Mouse (Mus musculus) heart, embryonic 16.5 days (tissue): ENCODE measurements around the gene Sh2b2. TPM values are rescaled to one million over a fixed set of nuclear protein-coding genes. Genes with fewer than 3 reads are reported as not detected.
"Not testable (repeated sequence)": the region's sequence is repeated elsewhere in the genome, so short reads cannot be mapped to it uniquely, and the experiment has no call there.

Experiments
- ATAC-seq: fragments of 200-750 bp; cut with Nextera tagmentation; replicated peaks from 2 replicates; pipeline ENCODE4 v1.8.0; 2017; ENCODE audit warnings: moderate number of reproducible peaks; ENCODE audit not compliant: insufficient read depth, low FRiP score; ENCODE audit errors: extremely low read depth
- H3K27ac ChIP-seq: fragments of 300-500 bp; sonication (generic); 2 replicates; pipeline ENCODE4 v1.5.1; 2014; ENCODE audit warnings: mild to moderate bottlenecking, low read length, control low read depth, moderate library complexity
- H3K27me3 ChIP-seq: fragments of 300-500 bp; sonication (generic); 2 replicates; pipeline ENCODE4 v1.6.1; 2014; ENCODE audit warnings: low read length, mixed read lengths; ENCODE audit not compliant: control insufficient read depth, insufficient read depth
- H3K36me3 ChIP-seq: fragments of 300-500 bp; sonication (generic); 2 replicates; pipeline ENCODE4 v1.6.1; 2014; ENCODE audit not compliant: control insufficient read depth, insufficient read depth
- H3K4me1 ChIP-seq: fragments of 300-500 bp; sonication (generic); 2 replicates; pipeline ENCODE4 v1.6.1; 2014; ENCODE audit warnings: low read length, mixed read lengths; ENCODE audit not compliant: control insufficient read depth, insufficient read depth
- H3K4me2 ChIP-seq: fragments of 300-500 bp; sonication (generic); 2 replicates; pipeline ENCODE4 v1.6.1; 2014; ENCODE audit warnings: low read depth, mild to moderate bottlenecking, control low read depth, low read length
- H3K4me3 ChIP-seq: fragments of 300-500 bp; sonication (generic); 2 replicates; pipeline ENCODE4 v1.5.1; 2014; ENCODE audit warnings: mild to moderate bottlenecking, control low read depth, low read length
- H3K9ac ChIP-seq: fragments of 300-500 bp; sonication (generic); 2 replicates; pipeline ENCODE4 v1.6.1; 2014; ENCODE audit warnings: low read length, control low read depth
- H3K9me3 ChIP-seq: fragments of 300-500 bp; sonication (generic); replicated peaks from 2 replicates; pipeline ENCODE4 v1.6.1; 2016; ENCODE audit warnings: low read length; ENCODE audit not compliant: control insufficient read depth
- WGBS: fragments of 180-500 bp; shearing (Covaris S2); extraction: QIAGEN DNeasy Blood & Tissue Kit; methylation state at CpG from one replicate; pipeline ENCODE4 v1.1.7; 2014; 5-methylcytosine and 5-hydroxymethylcytosine counted together
- polyA plus RNA-seq: library from polyadenylated mRNA; unstranded; fragments of >200 nt; fragmentation: Nextera tagmentation; extraction: Ambion mirVana; gene quantifications from 2 replicates; pipeline ENCODE4 v1.2.1, GENCODE M21; 2015

Gene Sh2b2
- polyA plus RNA-seq, 1 experiment from 2014 or later = 1.7 TPM

GRCm38 (mm10) chr5:136218585-136218984 is 27.8 kb downstream of the Sh2b2 start:
- WGBS = 74% methylated on average over 12 of the region's 12 CpGs
- H3K27ac ChIP-seq = no peak overlapping the region
- H3K27me3 ChIP-seq = no peaks in the 10 kb centered on the region
- H3K4me3 ChIP-seq = no peak overlapping the region
- no peak overlapping the region for H3K4me2 ChIP-seq
- 0 out of 2 replicates have a peak, but pooled peaks cover 4% of the 10 kb centered on the region for H3K9me3 ChIP-seq
- H3K4me1 ChIP-seq = no peaks in the 10 kb centered on the region
- H3K9ac ChIP-seq = no peak overlapping the region
- no peak for ATAC-seq
- H3K36me3 ChIP-seq = no peaks in the 10 kb centered on the region

- Histone ChIP-seq H3K27ac (no peak overlapping the region), H3K9me3 (0 out of 2 replicates have a peak, but pooled peaks cover 4% of the 10 kb centered on the region), H3K4me2 (no peak overlapping the region), H3K36me3 (no peaks in the 10 kb centered on the region), H3K9ac (no peak overlapping the region), H3K27me3 (no peaks in the 10 kb centered on the region), H3K4me3 (no peak overlapping the region), H3K4me1 (no peaks in the 10 kb centered on the region)
- 52% methylated on average over 4 of the region's 4 CpGs for WGBS
- ATAC-seq = no peak
Measured at GRCm38 (mm10) chr5:136217932-136218381, 28.4 kb downstream of the Sh2b2 start.

- Histone ChIP-seq H3K4me3 (no peak overlapping the region), H3K4me1 (no peaks in the 10 kb centered on the region), H3K4me2 (no peak overlapping the region), H3K27ac (no peak overlapping the region), H3K27me3 (no peaks in the 10 kb centered on the region), H3K9ac (no peak overlapping the region), H3K36me3 (no peaks in the 10 kb centered on the region), H3K9me3 (0 out of 2 replicates have a peak, but pooled peaks cover 4% of the 10 kb centered on the region)
- WGBS = 77% methylated on average over 18 of the region's 18 CpGs
- no peak for ATAC-seq
Measured at GRCm38 (mm10) chr5:136217004-136217665, 29.2 kb downstream of the Sh2b2 start.

GRCm38 (mm10) chr5:136215958-136216357 is 30.4 kb downstream of the Sh2b2 start:
- Histone ChIP-seq H3K4me2 (no peak overlapping the region), H3K4me3 (no peak overlapping the region), H3K4me1 (no peaks in the 10 kb centered on the region), H3K9ac (no peak overlapping the region), H3K27me3 (no peaks in the 10 kb centered on the region), H3K36me3 (no peaks in the 10 kb centered on the region), H3K9me3 (0 out of 2 replicates have a peak, but pooled peaks cover 4% of the 10 kb centered on the region), H3K27ac (no peak overlapping the region)
- no peak for ATAC-seq
- 54% methylated on average over 5 of the region's 5 CpGs for WGBS

GRCm38 (mm10) chr5:136215211-136215610 is 31.1 kb downstream of the Sh2b2 start:
- 84% methylated on average over 3 of the region's 3 CpGs for WGBS
- no peak for ATAC-seq
- Histone ChIP-seq H3K27ac (no peak overlapping the region), H3K9me3 (0 out of 2 replicates have a peak, but pooled peaks cover 4% of the 10 kb centered on the region), H3K4me2 (no peak overlapping the region), H3K27me3 (no peaks in the 10 kb centered on the region), H3K4me3 (no peak overlapping the region), H3K9ac (no peak overlapping the region), H3K4me1 (no peaks in the 10 kb centered on the region), H3K36me3 (no peaks in the 10 kb centered on the region)

- no peak overlapping the region for H3K4me2 ChIP-seq
Measured at GRCm38 (mm10) chr5:136213716-136214115, 32.6 kb downstream of the Sh2b2 start.

GRCm38 (mm10) chr5:136212716-136213115 is 33.6 kb downstream of the Sh2b2 start:
- Histone ChIP-seq H3K9ac (no peak overlapping the region), H3K27me3 (no peaks in the 10 kb centered on the region), H3K27ac (no peak overlapping the region), H3K4me2 (no peak overlapping the region), H3K9me3 (0 out of 2 replicates have a peak, but pooled peaks cover 4% of the 10 kb centered on the region), H3K36me3 (no peaks in the 10 kb centered on the region), H3K4me3 (no peak overlapping the region), H3K4me1 (no peaks in the 10 kb centered on the region)
- WGBS = 85% methylated on average over 11 of the region's 11 CpGs
- ATAC-seq = no peak

More at GRCm38 (mm10) chr5:136213716-136214115, 32.6 kb downstream of the Sh2b2 start:
- no peak overlapping the region for H3K4me3 ChIP-seq
- no peaks in the 10 kb centered on the region for H3K4me1 ChIP-seq
- H3K36me3 ChIP-seq = no peaks in the 10 kb centered on the region
- no peak overlapping the region for H3K9ac ChIP-seq
- H3K27me3 ChIP-seq = no peaks in the 10 kb centered on the region
- H3K27ac ChIP-seq = no peak overlapping the region
- 73% methylated on average over 5 of the region's 5 CpGs for WGBS
- 0 out of 2 replicates have a peak, but pooled peaks cover 4% of the 10 kb centered on the region for H3K9me3 ChIP-seq
- ATAC-seq = no peak

GRCm38 (mm10) chr5:136211341-136212102 is 34.8 kb downstream of the Sh2b2 start:
- not testable (repeated sequence) for H3K9ac ChIP-seq, H3K4me2 ChIP-seq, H3K27me3 ChIP-seq, ATAC-seq, H3K4me1 ChIP-seq, H3K36me3 ChIP-seq, H3K27ac ChIP-seq, H3K9me3 ChIP-seq, H3K4me3 ChIP-seq
- 80% methylated on average over 14 of the region's 14 CpGs for WGBS

GRCm38 (mm10) chr5:136210549-136210948 is 35.8 kb downstream of the Sh2b2 start:
- 61% methylated on average over 5 of the region's 5 CpGs for WGBS
- no peak overlapping the region for H3K4me2 ChIP-seq
- 0 out of 2 replicates have a peak, but pooled peaks cover 4% of the 10 kb centered on the region for H3K9me3 ChIP-seq
- H3K9ac ChIP-seq = no peak overlapping the region
- ATAC-seq = no peak
- no peaks in the 10 kb centered on the region for H3K27me3 ChIP-seq
- no peak overlapping the region for H3K27ac ChIP-seq
- no peak overlapping the region for H3K4me3 ChIP-seq
- no peaks in the 10 kb centered on the region for H3K36me3 ChIP-seq
- H3K4me1 ChIP-seq = no peaks in the 10 kb centered on the region
